Mouse (Mus musculus) intestine, embryonic 14.5 days (tissue): ENCODE results near the gene Podxl2. TPM values are rescaled to one million over a fixed set of nuclear protein-coding genes. Genes with fewer than 3 reads are reported as not detected.

Source experiments
- ATAC-seq: fragments of 200-750 bp; cut with Nextera tagmentation; replicated peaks from 2 replicates; pipeline ENCODE4 v1.8.0; 2017; ENCODE audit warnings: low read depth, moderate number of reproducible peaks, moderate TSS enrichment, moderate library complexity; ENCODE audit not compliant: low FRiP score, low TSS enrichment
- DNase-seq: peaks from one replicate; pipeline ENCODE4 v3.0.0-alpha.2; 2018; ENCODE audit warnings: low spot score
- H3K27ac ChIP-seq: fragments of 300-500 bp; sonication (generic); 2 replicates; pipeline ENCODE4 v1.5.1; 2014; ENCODE audit warnings: low read depth, mild to moderate bottlenecking, control low read depth
- H3K27me3 ChIP-seq: fragments of 300-500 bp; sonication (generic); replicated peaks from 2 replicates; pipeline ENCODE4 v1.6.1; 2014; ENCODE audit warnings: low read length, control low read depth; ENCODE audit not compliant: control insufficient read depth, insufficient read depth
- H3K36me3 ChIP-seq: fragments of 300-500 bp; sonication (generic); 2 replicates; pipeline ENCODE4 v1.6.1; 2014; ENCODE audit warnings: low read length, control low read depth; ENCODE audit not compliant: control insufficient read depth, insufficient read depth
- H3K4me1 ChIP-seq: fragments of 300-500 bp; sonication (generic); replicated peaks from 2 replicates; pipeline ENCODE4 v1.6.1; 2014; ENCODE audit warnings: low read length, control low read depth, mixed read lengths; ENCODE audit not compliant: control insufficient read depth, insufficient read depth
- H3K4me2 ChIP-seq: fragments of 300-500 bp; sonication (generic); 2 replicates; pipeline ENCODE4 v1.6.1; 2014; ENCODE audit warnings: low read length
- H3K4me3 ChIP-seq: fragments of 300-500 bp; sonication (generic); 2 replicates; pipeline ENCODE4 v1.5.1; 2014; ENCODE audit warnings: low read depth, low read length, control low read depth, mixed read lengths
- H3K9ac ChIP-seq: fragments of 300-500 bp; sonication (generic); 2 replicates; pipeline ENCODE4 v1.6.1; 2014; ENCODE audit warnings: mild to moderate bottlenecking, low read length
- H3K9me3 ChIP-seq: fragments of 300-500 bp; sonication (generic); 2 replicates; pipeline ENCODE4 v1.6.1; 2016; ENCODE audit warnings: low read length, control low read depth; ENCODE audit not compliant: control insufficient read depth
- WGBS: fragments of 180-500 bp; shearing (Covaris S2); extraction: QIAGEN DNeasy Blood & Tissue Kit; methylation state at CpG from one replicate; pipeline ENCODE4 v1.1.7; 2014; 5-methylcytosine and 5-hydroxymethylcytosine counted together
- polyA plus RNA-seq: library from polyadenylated mRNA; unstranded; fragments of >200 nt; fragmentation: Nextera tagmentation; extraction: Ambion mirVana; gene quantifications from 2 replicates; pipeline ENCODE4 v1.2.1, GENCODE M21; 2014

The Podxl2 gene
- polyA plus RNA-seq, 1 experiment from 2014 or later: 68.0 TPM

- Histone ChIP-seq H3K4me2 (no peak overlapping the region), H3K4me3 (no peak overlapping the region), H3K9ac (no peak overlapping the region), H3K36me3 (peaks cover 8% of the 10 kb centered on the region; the same call in 1 of the 2 replicates), H3K27me3 (no peaks in the 10 kb centered on the region), H3K4me1 (no peaks in the 10 kb centered on the region), H3K27ac (no peak overlapping the region), H3K9me3 (no peaks in the 10 kb centered on the region)
- no peak for DNase-seq
- WGBS: 56% methylated on average over 4 of the region's 4 CpGs
- ATAC-seq: 0 out of 2 replicates have a peak, but pooled peaks have one; percentile 6
Measured at GRCm38 (mm10) chr6:88849270-88849669, 25.6 kb downstream of the Podxl2 start.

- Histone ChIP-seq H3K4me3 (no peak overlapping the region), H3K36me3 (peaks cover 7% of the 10 kb centered on the region; the same call in 1 of the 2 replicates), H3K9me3 (no peaks in the 10 kb centered on the region), H3K4me2 (no peak overlapping the region), H3K9ac (no peak overlapping the region), H3K27me3 (no peaks in the 10 kb centered on the region), H3K4me1 (peaks cover 7% of the 10 kb centered on the region; the same call in 1 of the 2 replicates), H3K27ac (no peak overlapping the region)
- DNase-seq: no peak
- WGBS: 48% methylated on average over 2 of the region's 2 CpGs
- no peak for ATAC-seq
Measured at GRCm38 (mm10) chr6:88847571-88847970, 27.3 kb downstream of the Podxl2 start.

- 94% methylated on average over 7 of the region's 7 CpGs for WGBS
- H3K9ac ChIP-seq: no peak overlapping the region
- no peaks in the 10 kb centered on the region for H3K27me3 ChIP-seq
- no peak overlapping the region for H3K4me3 ChIP-seq
- DNase-seq (no peak), ATAC-seq (no peak)
- no peak overlapping the region for H3K27ac ChIP-seq
- H3K36me3 ChIP-seq: peaks cover 7% of the 10 kb centered on the region; the same call in 1 of the 2 replicates
- H3K4me1 ChIP-seq: peaks cover 14% of the 10 kb centered on the region
- H3K9me3 ChIP-seq: no peaks in the 10 kb centered on the region
- no peak overlapping the region for H3K4me2 ChIP-seq
Measured at GRCm38 (mm10) chr6:88844901-88845565, 29.8 kb downstream of the Podxl2 start.

- no peak overlapping the region for H3K9ac ChIP-seq
- WGBS: 77% methylated on average over 9 of the region's 9 CpGs
- H3K4me2 ChIP-seq: no peak overlapping the region
- no peak overlapping the region for H3K4me3 ChIP-seq
- peaks cover 10% of the 10 kb centered on the region for H3K36me3 ChIP-seq
- no peaks in the 10 kb centered on the region for H3K9me3 ChIP-seq
- H3K27ac ChIP-seq: no peak overlapping the region
- H3K27me3 ChIP-seq: no peaks in the 10 kb centered on the region
- no peak for ATAC-seq
- DNase-seq: no peak
- H3K4me1 ChIP-seq: peaks cover 14% of the 10 kb centered on the region
Measured at GRCm38 (mm10) chr6:88843781-88844725, 30.8 kb downstream of the Podxl2 start.

GRCm38 (mm10) chr6:88843241-88843640, 31.6 kb downstream of the Podxl2 start:
- no peak for DNase-seq
- Histone ChIP-seq H3K27me3 (no peaks in the 10 kb centered on the region), H3K4me2 (peak overlapping the region; percentile 74), H3K4me1 (peaks cover 14% of the 10 kb centered on the region), H3K9me3 (no peaks in the 10 kb centered on the region), H3K27ac (no peak overlapping the region), H3K36me3 (peaks cover 18% of the 10 kb centered on the region), H3K4me3 (peak overlapping the region; percentile 76), H3K9ac (no peak overlapping the region; the same call in 1 of the 2 replicates)
- ATAC-seq: no peak
- WGBS: 73% methylated on average over 7 of the region's 7 CpGs

- H3K4me2 ChIP-seq: peak overlapping the region; percentile 74
- peaks cover 14% of the 10 kb centered on the region for H3K4me1 ChIP-seq
- peak; percentile 1; the same call in 1 of the 2 replicates for ATAC-seq
- peak overlapping the region; percentile 61 for H3K9ac ChIP-seq
- H3K36me3 ChIP-seq: peaks cover 18% of the 10 kb centered on the region
- no peaks in the 10 kb centered on the region for H3K9me3 ChIP-seq
- H3K4me3 ChIP-seq: peak overlapping the region; percentile 76
- no peak for DNase-seq
- H3K27ac ChIP-seq: peak overlapping the region; percentile 69
- no peaks in the 10 kb centered on the region for H3K27me3 ChIP-seq
- under 1% methylated on average over 29 of the region's 32 CpGs for WGBS
Measured at GRCm38 (mm10) chr6:88842731-88843151, 32.1 kb downstream of the Podxl2 start.

- Histone ChIP-seq H3K4me3 (peak within 1 kb of the TSS; percentile 76), H3K9me3 (no peaks in the 10 kb centered on the region), H3K4me2 (peak within 1 kb of the TSS; percentile 94), H3K36me3 (peaks cover 21% of the 10 kb centered on the region), H3K4me1 (peaks cover 14% of the 10 kb centered on the region), H3K27ac (peak within 1 kb of the TSS; percentile 75), H3K27me3 (no peaks in the 10 kb centered on the region), H3K9ac (peak within 1 kb of the TSS; percentile 81)
- ATAC-seq: peak; percentile 96
- DNase-seq: peak; percentile 100
- under 1% methylated on average over 67 of the region's 72 CpGs for WGBS
Measured at GRCm38 (mm10) chr6:88841781-88842689, 32.8 kb downstream of the Podxl2 start, which contains the start of gene Abtb1. Gene Abtb1 (minus strand): TSS chr6:88841984.

GRCm38 (mm10) chr6:88841514-88841780, 33.4 kb downstream of the Podxl2 start:
- Histone ChIP-seq H3K27me3 (no peaks in the 10 kb centered on the region), H3K27ac (peak overlapping the region; percentile 75), H3K36me3 (peaks cover 27% of the 10 kb centered on the region), H3K4me2 (peak overlapping the region; percentile 94), H3K4me3 (peak overlapping the region; percentile 76), H3K9ac (peak overlapping the region; percentile 81), H3K9me3 (no peaks in the 10 kb centered on the region), H3K4me1 (peaks cover 14% of the 10 kb centered on the region)
- ATAC-seq (no peak), DNase-seq (no peak)
- WGBS: 0% methylated on average over 22 of the region's 22 CpGs
